Mouse (Mus musculus) spleen, adult 2 months (tissue): ENCODE data around the gene Tsg101. TPM values are rescaled to one million over a fixed set of nuclear protein-coding genes. Genes with fewer than 3 reads are reported as not detected.

ENCODE experiments used
- DNase-seq, 2 experiments: peaks; one replicate each; pipeline versions ENCODE4 v3.0.0 to v3.0.0-alpha.2; 2012 to 2021; ENCODE audit warnings: low spot score in 2 of 2, low read depth in 1 of 2
- H3K27ac ChIP-seq: fragments of 200-500 bp; 2 replicates; pipeline ENCODE4 v1.5.1; 2012; ENCODE audit warnings: low read length, inconsistent platforms; ENCODE audit not compliant: insufficient read depth
- H3K27me3 ChIP-seq: fragments of 200-500 bp; 2 replicates; pipeline ENCODE4 v1.6.1; 2012; ENCODE audit warnings: mild to moderate bottlenecking, moderate library complexity, low read length, inconsistent platforms; ENCODE audit not compliant: control insufficient read depth, insufficient read depth
- H3K36me3 ChIP-seq: fragments of 200-500 bp; 2 replicates; pipeline ENCODE4 v1.6.1; 2012; ENCODE audit warnings: mild to moderate bottlenecking, low read length, inconsistent platforms; ENCODE audit not compliant: control insufficient read depth, insufficient read depth
- H3K4me1 ChIP-seq: fragments of 200-500 bp; 2 replicates; pipeline ENCODE4 v1.6.1; 2011; ENCODE audit warnings: inconsistent platforms; ENCODE audit not compliant: control insufficient read depth, insufficient read depth, insufficient read length
- H3K4me3 ChIP-seq: fragments of 200-500 bp; 2 replicates; pipeline ENCODE4 v1.5.1; 2011; ENCODE audit warnings: mild to moderate bottlenecking, inconsistent platforms; ENCODE audit not compliant: insufficient read depth, insufficient read length; ENCODE audit errors: extremely low read depth
- CTCF ChIP-seq: fragments of 200-500 bp; IDR thresholded peaks from 2 replicates; pipeline ENCODE4 v1.5.1; 2011; ENCODE audit warnings: mild to moderate bottlenecking, inconsistent platforms; ENCODE audit not compliant: insufficient read depth, insufficient read length, insufficient replicate concordance; ENCODE audit errors: extremely low read depth
- POLR2A ChIP-seq: fragments of 200-500 bp; IDR thresholded peaks from 2 replicates; pipeline ENCODE4 v1.6.1; 2011; ENCODE audit warnings: low read depth, low read length, inconsistent platforms
- WGBS: fragments of 180-500 bp; shearing (Covaris S2); methylation state at CpG from one replicate; pipeline ENCODE4 v1.1.7; 2018; 5-methylcytosine and 5-hydroxymethylcytosine counted together
- polyA plus RNA-seq: library from polyadenylated mRNA; depleted of rRNA; stranded (reverse); fragments of >200 nt; gene quantifications from 2 replicates; pipeline ENCODE4 v1.2.3, GENCODE M21; 2012

The Tsg101 gene
- polyA plus RNA-seq, 1 experiment: 39.3 TPM

DNA sequence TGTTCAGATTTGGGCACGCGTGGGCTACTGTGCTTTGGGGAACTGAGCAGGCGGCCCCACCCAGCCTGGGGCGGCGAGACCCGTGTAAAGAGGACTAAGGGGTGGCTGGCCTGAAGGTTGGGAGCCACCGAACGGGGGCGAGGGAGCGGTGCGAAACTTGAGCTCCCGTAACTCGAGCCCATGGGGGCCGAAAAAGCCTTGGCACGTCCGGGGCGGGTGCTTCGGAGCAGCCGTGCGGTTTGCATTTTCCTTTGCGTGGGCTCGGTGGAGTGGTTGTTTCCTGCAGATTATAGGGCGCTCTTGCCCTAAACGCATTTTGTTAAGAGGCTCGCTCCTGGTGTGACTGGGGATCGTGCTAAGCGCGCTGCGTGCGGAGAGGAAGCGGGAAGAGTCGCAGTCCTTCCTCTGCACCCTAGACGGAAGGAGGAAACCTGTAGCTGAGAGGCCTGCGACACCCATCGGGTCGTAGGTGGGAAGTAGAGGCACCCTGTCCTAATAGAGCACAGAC lies 73.7 kb downstream of the Tsg101 start:
- Histone ChIP-seq H3K4me3 (peak overlapping the region; percentile 96), H3K27ac (peak overlapping the region; percentile 97), H3K36me3 (peaks cover 19% of the 10 kb centered on the region), H3K4me1 (no peaks in the 10 kb centered on the region; the same call in 1 of the 2 replicates), H3K27me3 (no peaks in the 10 kb centered on the region)
- DNase-seq: peak; percentile 17 to 41
- TF ChIP-seq CTCF: no peak
- no peak for TF ChIP-seq POLR2A
- WGBS: under 1% methylated on average over 36 of the region's 36 CpGs

DNA sequence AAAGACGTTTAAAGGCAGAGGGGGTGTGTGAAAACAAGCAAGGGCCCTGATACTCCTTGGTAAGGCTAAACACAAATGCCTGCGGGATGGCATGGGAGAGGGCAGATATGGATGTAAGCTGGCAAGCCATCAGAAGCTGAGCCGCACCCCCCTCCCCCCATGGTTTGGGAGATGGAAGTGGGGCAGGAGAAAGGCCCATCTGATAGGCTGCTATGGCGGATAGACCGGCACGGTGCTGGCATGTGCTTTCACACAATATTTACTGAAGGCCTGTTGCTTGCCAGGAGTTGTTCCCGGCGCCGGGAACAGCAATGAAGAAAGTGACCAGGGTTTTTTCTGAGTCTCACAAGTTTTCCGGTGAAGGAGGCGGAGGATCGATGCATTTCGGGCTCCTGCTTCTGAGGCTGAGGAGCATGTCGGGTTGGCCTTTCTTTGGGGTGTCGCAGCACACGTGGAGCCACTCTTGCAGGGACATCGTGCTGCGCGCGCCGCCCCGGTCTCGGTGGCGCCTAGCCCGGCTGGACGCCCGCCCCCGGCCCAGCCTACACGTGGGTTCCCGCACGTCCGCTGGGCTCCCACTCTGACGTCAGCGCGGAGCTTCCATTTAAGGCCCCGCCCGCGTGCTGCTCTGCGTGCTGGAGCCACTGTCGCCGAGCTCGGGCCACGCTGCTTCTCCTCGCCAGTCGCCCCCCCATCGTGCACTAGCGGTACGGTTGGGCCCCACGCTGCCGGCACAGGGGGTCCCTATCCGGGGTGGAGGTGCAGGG lies 74.4 kb downstream of the Tsg101 start:
- 1% methylated on average over 51 of the region's 51 CpGs for WGBS

DNA sequence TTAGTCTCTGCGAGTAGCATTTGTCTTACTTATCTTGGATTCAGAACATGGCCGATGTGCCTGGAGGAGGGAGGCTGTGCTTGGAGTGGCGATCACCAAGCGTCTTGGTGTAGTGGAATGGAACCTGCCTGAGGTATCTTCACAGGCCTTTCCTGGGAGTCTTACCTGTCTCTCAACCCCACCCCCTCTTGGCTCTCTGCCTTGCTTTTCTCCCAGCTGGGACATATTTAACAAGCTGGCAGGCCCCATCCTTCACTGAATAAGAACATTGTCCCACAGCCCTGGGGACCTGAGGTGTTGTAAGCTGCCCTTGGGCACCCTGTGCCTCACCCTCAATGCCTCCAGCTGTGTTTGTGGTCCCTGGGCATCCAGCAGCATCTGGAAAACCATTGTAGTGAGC lies 76.2 kb downstream of the Tsg101 start:
- Histone ChIP-seq H3K4me3 (no peak overlapping the region), H3K27ac (no peak overlapping the region), H3K4me1 (peaks cover 6% of the 10 kb centered on the region; the same call in 1 of the 2 replicates), H3K27me3 (no peaks in the 10 kb centered on the region), H3K36me3 (peaks cover 5% of the 10 kb centered on the region)
- WGBS: 96% methylated on average over 4 of the region's 4 CpGs
- DNase-seq: no peak
- TF ChIP-seq CTCF (no peak), POLR2A (no peak)

More for the DNA sequence above, 74.4 kb downstream of the Tsg101 start:
- Histone ChIP-seq H3K36me3 (peaks cover 17% of the 10 kb centered on the region), H3K27me3 (no peaks in the 10 kb centered on the region), H3K4me1 (no peaks in the 10 kb centered on the region; the same call in 1 of the 2 replicates), H3K27ac (peak overlapping the region; percentile 97), H3K4me3 (peak overlapping the region; percentile 96)
- peak; percentile 77 to 92 for DNase-seq
- TF ChIP-seq POLR2A (peak; percentile 97), CTCF (no peak)

DNA sequence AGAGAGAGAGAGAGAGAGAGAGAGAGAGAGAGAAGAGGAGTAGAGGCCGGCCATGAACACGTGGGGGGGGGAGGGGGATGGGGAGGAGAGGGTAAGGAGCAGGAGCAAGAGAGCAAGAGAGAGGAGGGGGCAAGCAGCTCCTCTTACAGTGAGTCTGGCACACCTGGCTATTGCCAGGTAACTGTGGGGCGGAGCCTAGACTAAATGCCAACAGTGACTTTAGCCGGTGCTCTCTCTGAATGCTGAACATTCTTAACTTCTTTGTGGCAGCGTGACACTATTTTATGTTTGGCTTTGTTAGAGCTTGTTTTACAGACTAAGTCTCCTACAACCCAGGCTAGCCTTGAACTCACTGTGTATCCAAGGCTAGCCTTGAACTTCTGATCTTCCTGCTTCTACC lies 77.5 kb downstream of the Tsg101 start:
- Histone ChIP-seq H3K27me3 (no peaks in the 10 kb centered on the region), H3K36me3 (no peaks in the 10 kb centered on the region), H3K4me1 (peaks cover 6% of the 10 kb centered on the region; the same call in 1 of the 2 replicates), H3K4me3 (no peak overlapping the region), H3K27ac (no peak overlapping the region)
- DNase-seq: no peak
- 79% methylated on average over 5 of the region's 5 CpGs for WGBS
- TF ChIP-seq POLR2A (no peak), CTCF (no peak)

DNA sequence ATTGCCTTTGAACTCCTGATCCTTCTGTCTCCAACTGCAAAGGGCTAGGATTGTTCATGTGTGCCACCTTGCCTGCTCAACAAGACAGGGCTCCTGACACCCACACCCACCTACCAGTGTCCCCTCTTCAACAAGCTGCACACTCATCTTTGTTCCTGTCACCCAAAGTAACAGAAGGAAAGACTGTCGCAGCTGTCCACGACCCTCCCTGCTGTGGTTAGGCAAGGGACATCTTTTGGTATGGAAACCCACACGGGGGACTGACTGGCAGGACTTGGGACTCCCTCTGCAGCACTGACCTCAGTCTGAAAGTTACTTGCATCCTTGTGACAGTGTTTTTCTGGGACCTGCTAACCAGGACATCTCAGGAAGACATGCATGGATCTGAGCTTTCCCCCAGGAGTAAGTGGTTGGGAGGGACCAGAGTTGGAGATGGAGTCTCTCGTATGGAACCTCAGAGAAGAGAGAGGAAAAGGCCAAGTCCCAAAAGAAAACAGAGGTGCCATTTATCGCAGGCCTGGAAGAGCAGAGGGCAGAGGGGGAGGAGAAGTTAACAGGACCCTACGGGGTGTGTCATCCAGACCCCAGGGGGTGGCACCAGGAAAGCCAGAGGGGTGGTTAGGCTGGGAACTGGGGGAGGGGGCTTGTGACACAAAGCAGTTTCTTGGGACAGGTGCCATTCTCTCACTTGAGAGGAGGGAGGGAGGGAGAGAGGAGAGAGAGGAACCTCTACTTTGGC lies 78.8 kb downstream of the Tsg101 start, which contains the start of gene Ldha:
TSS of gene Ldha (plus strand) at position 689 of the 739 bp plus-strand sequence.
- no peak within 1 kb of the TSS for H3K4me3 ChIP-seq
- peaks cover 6% of the 10 kb centered on the region; the same call in 1 of the 2 replicates for H3K4me1 ChIP-seq
- no peak within 1 kb of the TSS for H3K27ac ChIP-seq
- TF ChIP-seq CTCF: no peak
- no peak for TF ChIP-seq POLR2A
- no peaks in the 10 kb centered on the region for H3K27me3 ChIP-seq
- DNase-seq: no peak
- H3K36me3 ChIP-seq: no peaks in the 10 kb centered on the region
- 65% methylated on average over 6 of the region's 6 CpGs for WGBS

DNA sequence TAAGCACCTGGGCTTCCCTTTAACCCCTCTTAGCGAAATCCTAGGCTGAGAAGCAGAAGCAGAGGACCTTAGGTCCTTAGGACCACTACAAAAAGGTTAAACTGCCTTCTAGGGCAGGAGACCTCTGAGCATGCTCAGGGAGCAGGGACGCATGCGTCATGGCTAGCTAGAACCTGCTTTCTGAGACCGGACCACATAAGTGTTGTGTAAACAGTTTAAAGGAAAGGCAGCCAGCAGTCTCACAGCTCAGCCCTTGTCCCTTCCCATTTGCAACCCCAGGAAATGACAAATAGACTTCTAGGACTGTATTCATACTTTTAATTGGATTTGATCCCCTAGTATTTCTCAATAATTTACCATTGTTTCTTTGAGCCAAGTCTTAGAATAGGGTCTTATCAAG lies 79.4 kb downstream of the Tsg101 start:
- TF ChIP-seq CTCF (no peak), POLR2A (no peak)
- Histone ChIP-seq H3K36me3 (no peaks in the 10 kb centered on the region), H3K4me3 (no peak overlapping the region), H3K27ac (no peak overlapping the region), H3K4me1 (peaks cover 6% of the 10 kb centered on the region; the same call in 1 of the 2 replicates), H3K27me3 (no peaks in the 10 kb centered on the region)
- 82% methylated on average over 4 of the region's 4 CpGs for WGBS
- no peak for DNase-seq

DNA sequence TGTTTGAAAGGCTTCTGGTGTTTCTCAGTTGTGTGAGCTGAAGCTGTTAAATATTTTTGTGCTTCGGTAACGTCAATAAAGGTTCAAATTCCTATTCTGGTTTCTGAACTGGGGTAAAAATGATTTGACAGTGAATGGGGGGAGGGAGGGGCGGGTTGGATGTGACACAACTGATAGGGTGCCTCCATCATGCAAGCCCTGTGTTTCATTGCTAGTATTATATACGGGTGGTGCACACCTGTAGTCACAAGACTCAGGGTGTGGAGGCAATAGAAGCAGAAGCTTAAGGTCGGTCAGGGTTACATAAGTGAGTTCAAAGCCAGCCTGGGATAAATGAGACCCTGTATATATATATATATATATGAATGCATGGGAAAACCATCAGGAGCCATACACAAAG lies 79.9 kb downstream of the Tsg101 start:
- Histone ChIP-seq H3K4me3 (no peak overlapping the region), H3K36me3 (no peaks in the 10 kb centered on the region), H3K27ac (no peak overlapping the region), H3K27me3 (no peaks in the 10 kb centered on the region), H3K4me1 (peaks cover 6% of the 10 kb centered on the region; the same call in 1 of the 2 replicates)
- WGBS: 92% methylated on average over 5 of the region's 5 CpGs
- no peak for DNase-seq
- no peak for TF ChIP-seq POLR2A
- no peak for TF ChIP-seq CTCF
